Mouse (Mus musculus) heart, embryonic 14.5 days (tissue): ENCODE results near the gene Ssh3. TPM values are rescaled to one million over a fixed set of nuclear protein-coding genes. Genes with fewer than 3 reads are reported as not detected.

ENCODE experiments used
- ATAC-seq: fragments of 200-750 bp; cut with Nextera tagmentation; 2 replicates; pipeline ENCODE4 v1.8.0; 2017; ENCODE audit warnings: low read depth, moderate TSS enrichment; ENCODE audit not compliant: insufficient number of reproducible peaks, insufficient read depth, low FRiP score
- H3K27ac ChIP-seq, 2 experiments: fragments of 200-500 bp in 1 of 2; fragments of 300-500 bp in 1 of 2; sonication (generic) in 1 of 2; replicated peaks in 1 of 2; 2 replicates each; pipeline ENCODE4 v1.5.1; 2012 to 2014; ENCODE audit warnings: low read depth in 2 of 2, low read length in 2 of 2, control low read depth in 1 of 2, mild to moderate bottlenecking in 1 of 2, mixed read lengths in 1 of 2; ENCODE audit not compliant: control insufficient read depth in 1 of 2, insufficient read depth in 1 of 2
- H3K27me3 ChIP-seq: fragments of 300-500 bp; sonication (generic); 2 replicates; pipeline ENCODE4 v1.6.1; 2014; ENCODE audit warnings: mild to moderate bottlenecking, low read length, control low read depth; ENCODE audit not compliant: control insufficient read depth, insufficient read depth
- H3K36me3 ChIP-seq: fragments of 300-500 bp; sonication (generic); 2 replicates; pipeline ENCODE4 v1.6.1; 2014; ENCODE audit warnings: mild to moderate bottlenecking, control low read depth, low read length, mixed read lengths; ENCODE audit not compliant: control insufficient read depth, insufficient read depth
- H3K4me1 ChIP-seq, 2 experiments: fragments of 200-500 bp in 1 of 2; fragments of 300-500 bp in 1 of 2; sonication (generic) in 1 of 2; 2 replicates each; pipeline ENCODE4 v1.6.1; 2012 to 2014; ENCODE audit warnings: low read length in 2 of 2, control low read depth in 1 of 2, mixed read lengths in 1 of 2; ENCODE audit not compliant: control insufficient read depth in 2 of 2, insufficient read depth in 2 of 2
- H3K4me2 ChIP-seq: fragments of 300-500 bp; sonication (generic); 2 replicates; pipeline ENCODE4 v1.6.1; 2014; ENCODE audit warnings: mild to moderate bottlenecking, low read length
- H3K4me3 ChIP-seq, 2 experiments: fragments of 200-500 bp in 1 of 2; fragments of 300-500 bp in 1 of 2; sonication (generic) in 1 of 2; 2 replicates each; pipeline ENCODE4 v1.5.1; 2012 to 2014; ENCODE audit warnings: low read length in 2 of 2, mild to moderate bottlenecking in 2 of 2, control low read depth in 1 of 2, low read depth in 1 of 2, moderate library complexity in 1 of 2; ENCODE audit not compliant: control insufficient read depth in 1 of 2, insufficient read depth in 1 of 2
- H3K9ac ChIP-seq: fragments of 300-500 bp; sonication (generic); 2 replicates; pipeline ENCODE4 v1.6.1; 2014; ENCODE audit warnings: mild to moderate bottlenecking, low read length
- H3K9me3 ChIP-seq: fragments of 300-500 bp; sonication (generic); 2 replicates; pipeline ENCODE4 v1.6.1; 2016; ENCODE audit warnings: low read length, control low read depth; ENCODE audit not compliant: control insufficient read depth
- WGBS: fragments of 180-500 bp; shearing (Covaris S2); extraction: QIAGEN DNeasy Blood & Tissue Kit; methylation state at CpG from one replicate; pipeline ENCODE4 v1.1.7; 2014; 5-methylcytosine and 5-hydroxymethylcytosine counted together
- polyA plus RNA-seq: library from polyadenylated mRNA; unstranded; fragments of >200 nt; fragmentation: Nextera tagmentation; extraction: Ambion mirVana; gene quantifications from 2 replicates; pipeline ENCODE4 v1.2.1, GENCODE M21; 2014

Ssh3 gene
- polyA plus RNA-seq, 1 experiment from 2014 or later: 8.0 TPM

DNA sequence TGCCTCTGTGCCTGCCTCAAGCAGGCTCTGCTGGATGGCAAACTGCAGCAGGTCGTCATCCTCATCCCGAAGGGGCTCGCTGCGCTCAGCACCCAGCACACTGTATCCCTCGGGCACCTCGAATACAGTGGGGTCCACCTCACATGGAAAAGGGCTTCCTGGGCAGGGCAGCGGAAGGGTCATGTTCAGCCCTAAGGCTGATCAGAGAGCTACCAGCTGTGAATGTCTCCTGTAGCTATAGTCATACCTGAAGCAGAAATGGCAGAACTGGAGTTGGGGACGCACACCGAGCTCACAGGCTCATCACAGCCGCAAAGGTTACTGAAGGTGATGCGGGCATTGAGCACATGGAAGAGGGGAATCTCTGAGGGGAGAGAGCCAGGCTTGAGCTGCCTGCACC is 2.0 kb upstream of the Ssh3 start:
- H3K4me1 ChIP-seq: peaks cover 3 to 6% of the 10 kb centered on the region in 2 experiments; a peak in 2 of 4 replicates
- WGBS: 94% methylated on average over 11 of the region's 11 CpGs
- peaks cover 21% of the 10 kb centered on the region for H3K27me3 ChIP-seq

DNA sequence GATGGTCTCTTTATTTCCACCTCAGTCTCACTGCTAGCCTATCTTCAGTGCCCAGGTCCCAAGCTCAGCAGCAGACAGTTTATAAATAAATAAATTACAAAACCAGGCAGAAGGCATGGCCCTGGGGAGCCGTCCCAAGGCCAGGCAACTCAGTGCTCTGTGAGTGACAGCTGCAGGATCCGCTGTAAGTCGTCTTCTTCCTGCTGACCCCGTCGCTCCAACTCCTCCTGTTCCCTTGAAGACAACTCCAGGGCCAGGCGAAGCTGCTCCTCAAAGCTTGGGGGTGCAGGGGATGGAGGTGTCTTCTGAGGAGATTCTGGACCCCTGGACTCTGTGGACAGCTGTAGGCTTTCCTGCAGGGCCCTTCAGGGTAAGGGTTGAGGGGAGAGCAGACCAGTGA is 1.2 kb upstream of the Ssh3 start:
- Histone ChIP-seq H3K4me1 (peaks cover 3 to 6% of the 10 kb centered on the region in 2 experiments; a peak in 2 of 4 replicates), H3K36me3 (no peaks in the 10 kb centered on the region), H3K4me3 (no peak overlapping the region), H3K27me3 (peaks cover 21% of the 10 kb centered on the region), H3K4me2 (no peak overlapping the region), H3K9me3 (no peaks in the 10 kb centered on the region), H3K9ac (no peak overlapping the region), H3K27ac (no peak overlapping the region)
- WGBS: 60% methylated on average over 6 of the region's 6 CpGs
- ATAC-seq: no peak

More for the DNA sequence above, 2.0 kb upstream of the Ssh3 start:
- Histone ChIP-seq H3K4me2 (no peak overlapping the region), H3K9ac (no peak overlapping the region), H3K4me3 (no peak overlapping the region), H3K27ac (no peak overlapping the region), H3K36me3 (no peaks in the 10 kb centered on the region), H3K9me3 (peaks cover 3% of the 10 kb centered on the region; the same call in 1 of the 2 replicates)
- ATAC-seq: no peak

DNA sequence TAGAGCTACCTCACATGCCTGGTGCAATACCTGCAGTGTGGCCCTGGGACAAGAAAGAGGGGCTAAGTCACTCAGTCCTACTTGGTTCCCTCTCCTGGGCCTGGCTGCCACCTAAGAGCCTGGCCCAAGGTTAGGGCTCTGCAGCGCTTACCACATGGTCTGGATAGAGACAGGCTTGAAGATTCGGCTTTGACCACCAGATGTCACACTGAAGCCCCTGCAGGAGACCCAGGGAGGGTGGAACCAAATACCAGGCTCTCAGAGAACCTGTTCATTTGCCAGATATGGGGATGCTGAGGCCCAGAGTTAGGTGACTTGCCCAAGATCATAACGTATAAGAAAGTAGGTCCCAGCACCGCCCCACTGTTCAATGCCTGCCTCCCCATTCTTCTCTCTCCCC is 3.0 kb downstream of the Ssh3 start:
- WGBS: 54% methylated on average over 4 of the region's 4 CpGs
- peaks cover 21% of the 10 kb centered on the region for H3K27me3 ChIP-seq
- H3K36me3 ChIP-seq: no peaks in the 10 kb centered on the region
- no peak overlapping the region for H3K4me2 ChIP-seq
- peaks cover 3 to 6% of the 10 kb centered on the region in 2 experiments; a peak in 2 of 4 replicates for H3K4me1 ChIP-seq
- H3K9ac ChIP-seq: no peak overlapping the region
- no peaks in the 10 kb centered on the region for H3K9me3 ChIP-seq
- no peak overlapping the region for H3K27ac ChIP-seq
- no peak for ATAC-seq
- H3K4me3 ChIP-seq: no peak overlapping the region

DNA sequence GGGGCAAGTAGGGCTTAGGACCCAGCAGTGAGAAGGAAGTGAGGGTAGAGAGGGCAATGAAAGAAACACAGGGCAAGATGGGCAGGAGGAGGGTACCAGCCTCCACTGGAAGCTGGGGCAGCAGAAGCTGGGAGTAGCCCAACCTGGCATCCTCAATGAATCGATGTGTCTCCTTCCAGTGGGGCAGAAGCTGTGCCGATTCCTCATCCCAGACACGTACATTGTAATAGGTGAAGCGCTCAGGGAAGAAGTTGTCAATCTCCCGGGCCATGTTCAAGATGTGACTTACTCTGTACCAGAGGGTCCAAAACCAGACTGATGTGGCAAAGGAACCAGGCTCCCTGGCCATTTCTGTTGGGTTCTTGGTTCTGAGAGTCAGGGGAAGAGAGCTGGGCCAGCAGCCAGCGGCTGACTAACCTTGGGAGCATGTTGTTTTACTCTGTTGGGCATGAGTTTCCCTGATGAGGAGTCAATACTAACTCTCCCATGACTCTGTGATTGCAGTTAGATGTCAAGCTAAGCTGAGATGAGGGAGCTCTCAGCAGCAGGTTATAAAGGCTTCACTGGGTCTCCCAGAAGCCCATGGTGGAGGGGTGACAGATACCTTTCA is 4.7 kb downstream of the Ssh3 start:
- peaks cover 12% of the 10 kb centered on the region for H3K27me3 ChIP-seq

DNA sequence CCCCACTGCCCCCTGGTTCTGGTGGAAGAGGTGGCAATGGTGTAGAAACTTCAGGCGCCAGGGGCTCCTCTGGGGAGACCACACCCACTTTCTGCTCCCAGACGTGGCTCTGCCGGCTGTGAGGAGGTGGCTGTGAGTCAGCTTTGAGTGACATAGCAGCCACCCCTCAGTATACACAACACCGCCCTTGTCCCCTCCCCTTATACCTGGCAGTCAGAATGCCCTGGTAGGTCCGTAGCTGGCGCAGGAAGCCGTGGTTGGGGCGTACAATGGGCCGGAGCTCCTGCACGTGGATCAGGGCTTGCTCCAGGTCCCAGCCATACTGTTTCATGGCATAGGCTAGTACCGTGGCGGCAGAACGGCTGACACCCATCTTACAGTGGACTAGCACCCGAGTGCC is 5.3 kb downstream of the Ssh3 start:
- Histone ChIP-seq H3K4me1 (no peaks in the 10 kb centered on the region; a peak in 1 of 4 replicates), H3K27ac (no peak overlapping the region), H3K27me3 (peaks cover 9% of the 10 kb centered on the region), H3K36me3 (no peaks in the 10 kb centered on the region), H3K9ac (no peak overlapping the region), H3K4me2 (no peak overlapping the region), H3K9me3 (no peaks in the 10 kb centered on the region), H3K4me3 (no peak overlapping the region)
- ATAC-seq: no peak
- 70% methylated on average over 14 of the region's 14 CpGs for WGBS

More for the DNA sequence above, 4.7 kb downstream of the Ssh3 start:
- H3K9ac ChIP-seq: no peak overlapping the region
- no peaks in the 10 kb centered on the region for H3K36me3 ChIP-seq
- no peaks in the 10 kb centered on the region for H3K9me3 ChIP-seq
- H3K4me3 ChIP-seq: no peak overlapping the region
- no peak for ATAC-seq
- peaks cover 3% of the 10 kb centered on the region in 2 experiments; a peak in 2 of 4 replicates for H3K4me1 ChIP-seq
- no peak overlapping the region for H3K27ac ChIP-seq
- no peak overlapping the region for H3K4me2 ChIP-seq
- 91% methylated on average over 6 of the region's 6 CpGs for WGBS

DNA sequence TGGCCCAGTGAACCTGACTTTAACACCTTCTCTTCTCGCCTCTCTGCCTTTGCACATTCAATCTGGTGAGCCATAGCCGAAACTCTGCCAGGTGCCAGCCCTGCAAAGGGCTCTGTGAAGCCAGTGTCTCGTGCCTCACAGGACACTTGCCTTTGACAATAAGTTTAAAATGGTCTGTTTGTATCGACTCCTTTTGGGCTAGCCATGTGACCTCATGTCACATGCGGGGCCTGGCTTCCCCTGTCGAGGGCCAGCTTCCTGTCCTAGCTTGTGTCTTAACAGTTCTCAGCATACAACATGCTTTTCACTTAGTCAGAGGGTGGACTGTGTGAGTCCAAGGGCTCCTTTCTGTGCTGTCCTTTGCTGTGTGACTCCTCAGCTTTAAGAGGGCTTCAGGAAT is 6.2 kb downstream of the Ssh3 start:
- Histone ChIP-seq H3K27me3 (peaks cover 5% of the 10 kb centered on the region), H3K9me3 (no peaks in the 10 kb centered on the region), H3K36me3 (no peaks in the 10 kb centered on the region), H3K9ac (no peak overlapping the region), H3K4me1 (peaks cover 0 to 4% of the 10 kb centered on the region in 2 experiments; a peak in 1 of 4 replicates), H3K27ac (no peak overlapping the region), H3K4me3 (no peak overlapping the region), H3K4me2 (no peak overlapping the region)
- WGBS: 68% methylated on average over 6 of the region's 6 CpGs
- ATAC-seq: no peak

DNA sequence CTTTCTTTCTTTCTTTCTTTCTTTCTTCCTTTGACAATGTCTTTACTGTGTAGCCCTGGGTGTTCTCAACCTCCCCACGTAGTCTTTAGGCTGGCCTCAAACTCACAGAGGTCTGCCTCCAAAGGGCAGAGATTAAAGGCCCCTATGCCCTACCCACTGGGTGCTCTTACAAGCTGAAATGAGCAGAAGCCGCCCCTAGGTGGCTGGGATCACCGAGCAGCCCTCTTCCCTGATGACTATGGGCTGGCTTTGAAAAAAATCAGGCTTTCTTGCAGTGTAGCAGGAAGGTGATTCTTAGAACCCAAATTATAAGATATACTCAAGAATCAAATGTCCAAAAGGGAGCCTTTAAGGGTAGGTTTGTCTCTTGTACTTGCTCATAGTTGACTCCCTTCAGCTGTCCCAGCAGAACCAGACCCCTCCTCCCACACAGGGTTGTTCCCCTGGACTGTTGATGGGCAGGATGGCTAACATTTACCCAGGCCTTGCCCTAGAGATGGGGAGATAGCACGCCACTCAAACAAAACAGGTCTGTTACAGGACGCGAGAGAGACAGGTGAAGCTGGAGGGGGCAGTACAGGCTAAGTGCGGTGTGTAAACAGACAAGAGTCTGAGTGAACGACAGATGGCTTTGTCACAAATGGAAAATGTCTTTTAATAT is 7.8 kb downstream of the Ssh3 start:
- Histone ChIP-seq H3K4me1 (peaks cover 0 to 5% of the 10 kb centered on the region in 2 experiments; a peak in 1 of 4 replicates), H3K27me3 (no peaks in the 10 kb centered on the region), H3K4me2 (no peak overlapping the region), H3K4me3 (no peak overlapping the region), H3K27ac (no peak overlapping the region), H3K9ac (no peak overlapping the region), H3K36me3 (no peaks in the 10 kb centered on the region), H3K9me3 (no peaks in the 10 kb centered on the region)
- ATAC-seq: no peak
- WGBS: 61% methylated on average over 8 of the region's 8 CpGs
